Mouse (Mus musculus) hindbrain, embryonic 11.5 days (tissue): Measurements from ENCODE around the gene Nup153. TPM values are rescaled to one million over a fixed set of nuclear protein-coding genes. Genes with fewer than 3 reads are reported as not detected.

Source experiments
- ATAC-seq: fragments of 200-750 bp; cut with Nextera tagmentation; 2 replicates; pipeline ENCODE4 v1.8.0; 2017; ENCODE audit warnings: mild to moderate bottlenecking, moderate TSS enrichment, moderate library complexity; ENCODE audit not compliant: low FRiP score
- DNase-seq: peaks from one replicate; pipeline ENCODE4 v3.0.0-alpha.2; 2015; ENCODE audit warnings: low spot score
- H3K27ac ChIP-seq: fragments of 300-500 bp; sonication (generic); 2 replicates; pipeline ENCODE4 v1.5.1; 2014; ENCODE audit warnings: mild to moderate bottlenecking, low read depth, low read length
- H3K27me3 ChIP-seq: fragments of 300-500 bp; sonication (generic); 2 replicates; pipeline ENCODE4 v1.6.1; 2014; ENCODE audit warnings: mild to moderate bottlenecking, low read length, moderate library complexity, mixed read lengths; ENCODE audit not compliant: control insufficient read depth, insufficient read depth
- H3K36me3 ChIP-seq: fragments of 300-500 bp; sonication (generic); 2 replicates; pipeline ENCODE4 v1.6.1; 2014; ENCODE audit warnings: mild to moderate bottlenecking, low read length, moderate library complexity, mixed read lengths; ENCODE audit not compliant: control insufficient read depth, insufficient read depth
- H3K4me1 ChIP-seq: fragments of 300-500 bp; sonication (generic); replicated peaks from 2 replicates; pipeline ENCODE4 v1.6.1; 2014; ENCODE audit warnings: low read length, mixed read lengths; ENCODE audit not compliant: control insufficient read depth, insufficient read depth
- H3K4me2 ChIP-seq: fragments of 300-500 bp; sonication (generic); replicated peaks from 2 replicates; pipeline ENCODE4 v1.6.1; 2014; ENCODE audit warnings: mild to moderate bottlenecking, low read depth, low read length
- H3K4me3 ChIP-seq: fragments of 300-500 bp; sonication (generic); 2 replicates; pipeline ENCODE4 v1.5.1; 2014; ENCODE audit warnings: low read depth, low read length
- H3K9ac ChIP-seq: fragments of 300-500 bp; sonication (generic); 2 replicates; pipeline ENCODE4 v1.6.1; 2014; ENCODE audit warnings: low read depth, low read length
- H3K9me3 ChIP-seq: fragments of 300-500 bp; sonication (generic); 2 replicates; pipeline ENCODE4 v1.6.1; 2016; ENCODE audit warnings: low read length; ENCODE audit not compliant: control insufficient read depth
- WGBS: fragments of 180-500 bp; shearing (Covaris S2); extraction: QIAGEN DNeasy Blood & Tissue Kit; methylation state at CpG from one replicate; pipeline ENCODE4 v1.1.7; 2014; 5-methylcytosine and 5-hydroxymethylcytosine counted together
- polyA plus RNA-seq: library from polyadenylated mRNA; unstranded; fragments of >200 nt; fragmentation: Nextera tagmentation; extraction: Ambion mirVana; gene quantifications from 2 replicates; pipeline ENCODE4 v1.2.1, GENCODE M21; 2014

The Nup153 gene
- polyA plus RNA-seq, 1 experiment from 2014 or later = 43.3 TPM

DNA sequence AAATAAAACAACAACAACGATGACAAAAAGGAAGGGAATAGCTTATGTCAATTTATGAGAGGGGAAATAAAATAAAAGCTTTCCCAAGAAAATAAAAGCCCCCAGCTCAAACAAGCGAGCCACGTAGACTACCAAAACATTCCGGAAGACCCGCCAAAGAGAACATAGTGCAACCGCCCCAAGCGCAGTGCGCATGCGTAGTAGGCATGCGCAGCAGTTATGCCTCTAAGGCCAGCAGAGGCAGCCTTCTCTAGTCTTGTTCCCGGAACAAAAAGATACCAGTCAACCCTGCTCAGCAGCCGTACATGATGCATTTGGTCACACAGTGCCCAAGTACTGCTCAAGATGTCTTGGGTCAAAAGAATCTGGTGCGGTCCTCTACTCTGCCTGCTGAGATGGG is 30.9 kb upstream of the Nup153 start:
- Histone ChIP-seq H3K36me3 (no peaks in the 10 kb centered on the region), H3K4me1 (no peaks in the 10 kb centered on the region), H3K27ac (no peak overlapping the region), H3K9me3 (no peaks in the 10 kb centered on the region), H3K4me3 (no peak overlapping the region), H3K4me2 (no peak overlapping the region), H3K9ac (no peak overlapping the region), H3K27me3 (no peaks in the 10 kb centered on the region)
- 94% methylated on average over 13 of the region's 13 CpGs for WGBS
- DNase-seq (no peak), ATAC-seq (no peak)

- Histone ChIP-seq H3K9ac (no peak overlapping the region), H3K4me3 (no peak overlapping the region), H3K27ac (no peak overlapping the region), H3K4me1 (no peaks in the 10 kb centered on the region), H3K4me2 (no peak overlapping the region), H3K36me3 (no peaks in the 10 kb centered on the region), H3K9me3 (no peaks in the 10 kb centered on the region), H3K27me3 (no peaks in the 10 kb centered on the region)
- DNase-seq = no peak
- 92% methylated on average over 7 of the region's 7 CpGs for WGBS
- ATAC-seq = no peak
Observed at GRCm38 (mm10) chr13:46757946-46758345, 30.2 kb upstream of the Nup153 start.

GRCm38 (mm10) chr13:46753294-46753693 is 25.6 kb upstream of the Nup153 start:
- Histone ChIP-seq H3K4me1 (no peaks in the 10 kb centered on the region), H3K4me3 (no peak overlapping the region), H3K4me2 (no peak overlapping the region), H3K9me3 (no peaks in the 10 kb centered on the region), H3K27ac (no peak overlapping the region), H3K36me3 (peaks cover 3% of the 10 kb centered on the region), H3K27me3 (no peaks in the 10 kb centered on the region), H3K9ac (no peak overlapping the region)
- no peak for ATAC-seq
- WGBS = 91% methylated on average over 5 of the region's 5 CpGs
- DNase-seq = no peak

GRCm38 (mm10) chr13:46752566-46753229 is 25.0 kb upstream of the Nup153 start:
- Histone ChIP-seq H3K4me2 (no peak overlapping the region), H3K9ac (no peak overlapping the region), H3K9me3 (no peaks in the 10 kb centered on the region), H3K4me3 (no peak overlapping the region), H3K27ac (no peak overlapping the region), H3K36me3 (peaks cover 3% of the 10 kb centered on the region), H3K4me1 (no peaks in the 10 kb centered on the region), H3K27me3 (no peaks in the 10 kb centered on the region)
- no peak for DNase-seq
- ATAC-seq = no peak
- WGBS = 84% methylated on average over 13 of the region's 13 CpGs

DNA sequence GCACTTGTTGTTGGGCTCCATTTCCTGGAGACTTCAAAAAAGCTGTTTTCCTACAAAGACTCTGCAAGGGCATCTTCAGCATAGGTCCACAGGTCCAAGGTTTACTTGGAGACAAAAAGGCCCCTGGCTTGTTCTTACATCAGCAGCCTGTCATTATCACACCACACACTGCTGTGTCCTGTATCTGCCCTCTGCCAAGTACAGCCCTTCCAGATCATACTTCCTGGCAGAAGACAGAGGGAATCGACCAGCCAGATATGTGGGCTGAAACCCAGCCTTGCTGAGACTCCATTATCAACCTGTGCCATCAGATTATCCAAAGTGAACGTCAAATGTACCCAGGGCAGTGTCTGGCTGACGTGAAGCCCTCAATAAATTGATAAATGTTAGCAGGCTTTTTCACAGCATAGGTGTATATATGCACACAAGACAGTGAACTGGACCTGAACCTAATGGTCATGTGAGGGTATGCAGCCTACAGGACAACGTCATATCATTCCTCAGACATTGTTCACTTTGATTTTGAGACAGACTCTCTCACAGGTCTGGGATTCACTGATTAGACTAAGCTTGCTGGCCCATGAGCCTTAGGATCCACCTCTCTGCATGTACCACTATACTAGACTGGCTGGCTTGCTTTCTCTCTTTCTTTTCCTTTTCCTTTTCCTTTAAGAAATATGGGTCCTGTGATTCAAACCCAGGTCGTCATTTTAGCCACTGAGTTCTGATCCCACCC is 20.6 kb upstream of the Nup153 start:
- no peak overlapping the region for H3K9ac ChIP-seq
- H3K27me3 ChIP-seq = no peaks in the 10 kb centered on the region
- 89% methylated on average over 5 of the region's 5 CpGs for WGBS
- no peak overlapping the region for H3K4me2 ChIP-seq
- no peaks in the 10 kb centered on the region for H3K9me3 ChIP-seq
- no peaks in the 10 kb centered on the region for H3K4me1 ChIP-seq
- peaks cover 3% of the 10 kb centered on the region for H3K36me3 ChIP-seq
- H3K27ac ChIP-seq = no peak overlapping the region
- H3K4me3 ChIP-seq = no peak overlapping the region
- no peak for ATAC-seq
- DNase-seq = no peak

GRCm38 (mm10) chr13:46743821-46744220 is 16.1 kb upstream of the Nup153 start:
- Histone ChIP-seq H3K36me3 (no peaks in the 10 kb centered on the region), H3K27me3 (no peaks in the 10 kb centered on the region), H3K4me1 (no peaks in the 10 kb centered on the region), H3K9ac (no peak overlapping the region), H3K27ac (no peak overlapping the region), H3K4me3 (no peak overlapping the region), H3K4me2 (no peak overlapping the region), H3K9me3 (no peaks in the 10 kb centered on the region)
- WGBS = 88% methylated on average over 8 of the region's 8 CpGs
- DNase-seq = no peak
- no peak for ATAC-seq

DNA sequence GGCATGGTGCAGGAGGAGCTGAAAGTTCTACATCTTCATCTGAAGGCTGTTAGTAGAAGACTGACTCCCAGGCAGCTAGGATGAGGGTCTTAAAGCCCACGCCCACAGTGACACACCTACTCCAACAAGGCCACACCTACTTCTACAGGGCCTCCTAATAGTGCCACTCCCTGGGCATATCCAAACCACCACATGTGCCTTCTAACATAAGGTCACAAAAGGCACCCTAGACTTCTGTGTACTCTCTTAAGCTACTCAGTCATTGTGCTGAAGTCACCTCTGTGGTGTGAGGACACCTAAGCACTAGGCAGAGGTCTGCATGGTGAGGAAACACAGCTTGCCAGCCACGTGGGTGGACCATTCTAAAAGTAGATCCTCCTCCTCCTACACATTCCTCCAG is 14.6 kb upstream of the Nup153 start:
- H3K4me3 ChIP-seq = no peak overlapping the region
- WGBS = 73% methylated on average over 2 of the region's 2 CpGs
- DNase-seq (no peak), ATAC-seq (no peak)
- H3K9me3 ChIP-seq = no peaks in the 10 kb centered on the region
- H3K27ac ChIP-seq = no peak overlapping the region
- no peak overlapping the region for H3K9ac ChIP-seq
- no peak overlapping the region for H3K4me2 ChIP-seq
- no peaks in the 10 kb centered on the region for H3K27me3 ChIP-seq
- H3K36me3 ChIP-seq = no peaks in the 10 kb centered on the region
- no peaks in the 10 kb centered on the region for H3K4me1 ChIP-seq

GRCm38 (mm10) chr13:46739426-46739825 is 11.7 kb upstream of the Nup153 start:
- Histone ChIP-seq H3K9ac (no peak overlapping the region), H3K4me1 (0 out of 2 replicates have a peak, but pooled peaks cover 2% of the 10 kb centered on the region), H3K27ac (no peak overlapping the region), H3K27me3 (no peaks in the 10 kb centered on the region), H3K4me2 (no peak overlapping the region), H3K36me3 (no peaks in the 10 kb centered on the region), H3K9me3 (no peaks in the 10 kb centered on the region), H3K4me3 (no peak overlapping the region)
- WGBS = 79% methylated on average over 7 of the region's 7 CpGs
- DNase-seq (no peak), ATAC-seq (no peak)

DNA sequence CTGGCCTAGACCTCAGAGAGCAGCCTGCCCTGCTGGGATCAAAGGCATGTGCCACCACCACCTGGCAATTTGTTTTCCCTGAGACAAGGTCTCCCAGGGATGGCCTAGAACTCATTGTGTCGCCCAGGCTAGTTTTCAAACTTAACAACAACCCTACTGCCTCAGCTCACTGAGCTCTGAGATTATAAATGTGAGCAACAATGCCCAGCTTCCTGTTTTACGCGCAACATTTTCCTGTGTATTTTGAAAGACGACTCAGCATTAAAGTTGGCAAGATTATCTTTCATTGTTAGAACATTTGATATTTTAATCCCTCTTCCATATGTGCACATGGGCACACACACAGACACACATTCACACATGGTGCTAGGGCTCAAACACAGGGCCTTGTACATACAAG is 9.7 kb upstream of the Nup153 start:
- Histone ChIP-seq H3K36me3 (no peaks in the 10 kb centered on the region), H3K9ac (no peak overlapping the region), H3K27ac (no peak overlapping the region), H3K27me3 (no peaks in the 10 kb centered on the region), H3K4me2 (no peak overlapping the region), H3K4me1 (0 out of 2 replicates have a peak, but pooled peaks cover 2% of the 10 kb centered on the region), H3K4me3 (no peak overlapping the region), H3K9me3 (no peaks in the 10 kb centered on the region)
- DNase-seq = no peak
- 84% methylated on average over 4 of the region's 4 CpGs for WGBS
- ATAC-seq = no peak
